Mouse (Mus musculus) CD4-positive, CD25-positive, alpha-beta regulatory T cell, adult 2 months (primary cell): ENCODE measurements around the gene Actn1.

Experiments used
- DNase-seq: peaks from one replicate; pipeline ENCODE4 v3.0.0-alpha.2; 2012; ENCODE audit warnings: low read depth, low spot score

Actn1 gene

DNA sequence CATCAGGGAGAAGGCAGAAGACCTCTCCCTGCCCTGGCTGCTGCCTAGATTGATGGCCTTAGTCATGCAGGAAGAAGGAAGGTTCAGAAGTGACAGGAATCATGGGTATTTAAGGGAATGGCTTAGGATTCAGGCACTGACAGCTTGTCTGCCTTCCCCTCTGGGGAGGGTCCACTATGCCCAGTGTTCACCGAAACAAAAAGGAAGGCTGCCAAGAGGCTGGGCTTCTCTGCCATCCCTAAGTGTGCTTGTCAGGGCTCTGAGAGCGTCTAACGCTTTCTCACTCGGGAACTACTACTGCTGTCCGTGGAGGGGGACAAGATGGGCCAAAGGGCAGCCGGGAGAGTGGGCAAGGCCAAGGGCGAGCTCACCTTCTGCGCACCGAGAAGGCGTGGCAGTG is 69.3 kb downstream of the Actn1 start:
- DNase-seq, result no peak

DNA sequence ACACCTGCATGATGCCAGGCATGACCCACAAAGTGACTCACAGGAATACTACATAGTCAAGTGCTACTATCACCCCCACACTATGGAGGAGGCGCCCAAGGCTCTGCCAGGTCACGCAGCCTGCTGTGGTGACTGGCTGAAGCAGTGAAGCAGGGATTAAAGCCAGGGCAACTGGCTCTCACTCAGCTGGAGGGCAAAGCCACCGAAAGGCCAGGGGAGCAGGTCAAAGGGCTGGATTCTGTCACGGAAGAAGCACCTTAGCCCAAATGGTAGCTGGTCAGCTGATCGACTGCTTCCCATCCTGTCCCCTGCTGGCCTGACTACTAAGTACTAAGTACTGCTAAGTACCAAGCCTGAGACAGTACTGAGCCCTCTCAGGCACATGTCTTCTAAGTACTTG is 76.1 kb downstream of the Actn1 start:
- DNase-seq, result no peak

DNA sequence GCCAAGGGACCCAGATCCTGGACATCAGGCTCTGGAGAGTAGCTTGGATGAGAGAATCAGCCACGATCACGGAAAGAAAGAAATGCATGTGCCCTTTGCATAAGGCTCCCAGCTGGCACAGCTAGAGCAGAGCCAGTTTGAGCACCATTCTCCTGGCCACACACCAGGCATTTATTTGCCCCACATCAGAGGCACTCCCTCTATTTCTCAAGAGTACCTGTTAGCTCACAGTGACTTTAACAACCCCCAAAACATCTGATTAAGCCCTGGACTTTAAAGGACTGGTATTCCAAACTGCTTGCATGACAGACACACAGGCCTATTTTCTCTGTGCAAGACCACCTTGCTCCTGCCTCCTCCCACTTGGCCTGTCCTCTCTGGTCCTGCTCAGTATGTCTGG is 78.3 kb downstream of the Actn1 start:
- no peak for DNase-seq

DNA sequence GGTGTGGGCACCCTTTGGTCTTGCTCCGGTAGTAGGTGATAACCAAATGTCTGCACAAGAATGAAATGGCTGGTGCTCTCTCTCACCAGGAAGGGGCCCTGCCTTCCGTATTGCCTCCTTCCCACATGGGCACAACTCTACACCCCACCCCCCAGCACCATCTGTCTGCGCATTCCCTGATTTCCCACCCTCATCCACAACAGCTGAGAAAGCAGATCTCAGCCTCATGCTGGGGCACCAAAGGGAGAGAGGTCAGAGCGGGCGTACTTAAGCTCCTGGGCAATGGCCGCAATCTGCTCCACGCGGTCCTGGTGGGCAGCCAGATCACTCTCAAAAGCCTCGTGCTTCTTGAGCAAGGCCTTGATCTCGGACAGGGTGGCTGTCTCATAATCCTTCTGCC is 82.1 kb downstream of the Actn1 start:
- DNase-seq, result no peak

DNA sequence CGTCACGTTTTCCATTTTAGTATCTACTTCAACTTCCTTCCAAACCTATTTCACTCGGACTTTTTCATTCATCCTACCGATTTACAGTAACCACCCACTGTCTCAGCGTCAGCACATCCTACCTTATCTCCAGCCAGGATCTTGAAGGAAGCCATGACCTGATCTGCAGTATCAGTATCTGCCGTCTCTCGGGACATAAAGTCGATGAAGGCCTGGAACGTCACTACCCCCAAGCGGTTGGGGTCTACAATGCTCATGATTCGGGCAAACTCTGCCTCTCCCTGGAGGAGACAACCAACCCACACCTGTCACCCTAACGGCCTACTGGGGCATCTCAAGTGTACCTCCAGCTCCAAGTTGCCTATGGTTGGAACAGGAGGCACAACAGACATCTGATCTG is 91.4 kb downstream of the Actn1 start:
- peak; percentile 24 for DNase-seq

DNA sequence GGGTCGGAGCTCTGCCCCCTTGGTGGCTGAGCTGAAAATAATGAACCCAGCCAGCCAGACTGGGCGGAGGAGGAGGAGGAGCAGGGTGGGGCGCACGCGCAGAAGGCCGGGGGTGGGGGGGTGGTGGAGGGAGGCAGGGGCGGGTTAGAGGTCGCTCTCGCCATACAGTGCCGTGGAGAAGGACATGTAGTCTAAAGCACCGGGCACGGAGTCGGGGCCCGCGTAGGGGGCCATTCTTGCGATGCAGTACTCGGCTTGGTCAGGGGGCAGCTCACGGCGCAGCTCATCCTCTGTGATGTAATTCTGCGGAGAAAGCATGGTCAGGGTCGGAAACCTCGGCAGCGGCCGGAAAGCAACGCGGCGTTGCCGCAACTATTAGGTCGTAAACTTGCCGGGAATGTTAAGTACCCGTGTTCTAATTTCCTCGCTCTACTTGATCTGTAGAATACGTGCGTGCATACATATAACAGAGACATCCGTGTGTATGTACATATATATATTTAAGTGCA is 91.9 kb downstream of the Actn1 start:
- peak; percentile 85 for DNase-seq

DNA sequence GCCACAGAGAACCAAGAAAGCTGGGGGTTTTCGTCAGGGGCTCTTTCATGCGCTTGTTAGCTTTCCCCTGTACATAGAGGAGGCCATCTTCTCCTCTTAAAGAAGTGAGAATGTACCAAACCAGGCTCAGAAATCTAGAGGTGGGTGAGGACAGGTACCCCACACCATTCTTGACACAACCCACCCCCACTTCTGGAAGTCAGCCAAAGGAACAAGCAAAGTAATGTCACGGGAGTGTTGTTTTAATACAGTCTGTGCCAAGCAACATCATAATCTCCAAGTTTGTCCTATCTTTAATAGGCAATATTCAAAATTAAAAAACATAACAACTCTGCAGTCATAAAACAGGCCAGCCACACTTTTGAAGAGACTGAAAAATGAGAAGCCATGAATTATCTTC is 92.8 kb downstream of the Actn1 start:
- no peak for DNase-seq

DNA sequence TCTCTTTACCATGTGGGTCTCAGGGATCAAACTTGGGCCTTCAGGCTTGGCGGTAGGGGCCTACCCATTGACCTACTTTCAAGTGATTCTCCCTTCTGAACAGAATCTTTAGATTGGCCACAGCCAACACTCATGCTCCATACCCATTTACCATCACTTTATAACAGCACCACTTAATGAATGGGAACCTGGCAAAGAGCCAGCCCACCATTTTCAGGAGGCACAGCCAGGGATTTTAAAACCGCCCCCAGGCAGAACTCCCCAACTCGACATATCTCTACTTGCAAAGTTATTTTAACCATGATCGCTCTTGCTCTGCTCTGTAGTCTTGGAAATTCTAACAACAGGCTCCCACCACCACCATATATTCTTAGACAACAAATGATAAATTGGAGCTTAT is 93.5 kb downstream of the Actn1 start:
- no peak for DNase-seq

DNA sequence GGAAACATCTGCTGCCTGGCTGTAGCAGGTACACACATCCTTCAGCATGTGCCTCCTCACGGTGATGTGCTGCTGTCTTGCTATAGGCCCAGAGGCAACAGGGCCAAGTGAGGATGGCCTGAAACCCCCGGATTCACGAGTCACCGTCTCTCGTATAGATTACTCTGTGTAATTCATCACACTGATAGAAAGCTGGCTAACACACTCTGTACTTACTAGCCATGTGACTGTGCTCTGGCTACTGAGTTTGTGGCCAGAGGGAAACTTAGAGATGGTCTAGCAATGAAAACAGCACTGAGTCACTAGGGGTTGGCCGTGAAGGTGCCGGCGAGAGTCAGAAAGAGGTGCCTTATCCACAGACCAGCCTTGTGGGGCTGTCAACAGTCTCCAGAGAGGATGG is 95.6 kb downstream of the Actn1 start:
- DNase-seq, result no peak

DNA sequence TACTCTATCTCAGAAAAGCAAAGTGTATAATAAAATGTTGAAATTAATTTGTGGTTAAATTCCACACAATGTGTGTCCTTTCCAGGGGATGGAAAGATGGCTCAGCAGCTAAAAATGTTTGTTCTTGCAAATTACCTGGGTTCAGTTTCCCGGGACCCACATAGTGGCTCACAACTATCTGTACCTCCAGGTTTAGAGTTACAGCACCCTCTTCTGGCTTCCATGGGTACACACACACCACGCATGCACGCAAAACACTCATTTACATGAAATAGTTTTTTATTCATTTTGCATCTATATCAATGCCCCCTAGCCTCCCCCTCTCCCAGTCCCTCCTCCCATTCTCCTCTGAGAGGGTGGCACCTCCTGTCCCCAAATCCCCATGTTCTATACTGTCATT is 97.7 kb downstream of the Actn1 start:
- no peak for DNase-seq

DNA sequence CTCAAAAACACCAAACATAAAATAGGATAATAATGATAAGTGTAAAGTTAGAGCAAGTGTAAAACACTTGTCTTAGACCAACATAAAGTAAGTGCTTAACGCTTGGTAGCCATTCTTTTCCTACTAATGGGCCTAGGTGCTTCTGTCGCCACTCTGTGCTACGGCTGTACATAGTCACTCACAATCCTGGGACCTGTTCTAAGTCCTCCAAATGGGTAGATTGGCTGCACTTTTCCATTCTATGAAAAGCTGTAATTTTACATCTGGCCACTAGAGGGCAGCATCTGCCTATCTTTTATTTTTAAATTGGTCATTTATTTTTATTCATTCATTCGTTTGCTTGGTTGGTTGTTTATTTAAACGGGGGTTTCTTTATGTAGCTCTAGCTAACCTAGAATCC is 102.5 kb downstream of the Actn1 start:
- DNase-seq, result peak; percentile 64

DNA sequence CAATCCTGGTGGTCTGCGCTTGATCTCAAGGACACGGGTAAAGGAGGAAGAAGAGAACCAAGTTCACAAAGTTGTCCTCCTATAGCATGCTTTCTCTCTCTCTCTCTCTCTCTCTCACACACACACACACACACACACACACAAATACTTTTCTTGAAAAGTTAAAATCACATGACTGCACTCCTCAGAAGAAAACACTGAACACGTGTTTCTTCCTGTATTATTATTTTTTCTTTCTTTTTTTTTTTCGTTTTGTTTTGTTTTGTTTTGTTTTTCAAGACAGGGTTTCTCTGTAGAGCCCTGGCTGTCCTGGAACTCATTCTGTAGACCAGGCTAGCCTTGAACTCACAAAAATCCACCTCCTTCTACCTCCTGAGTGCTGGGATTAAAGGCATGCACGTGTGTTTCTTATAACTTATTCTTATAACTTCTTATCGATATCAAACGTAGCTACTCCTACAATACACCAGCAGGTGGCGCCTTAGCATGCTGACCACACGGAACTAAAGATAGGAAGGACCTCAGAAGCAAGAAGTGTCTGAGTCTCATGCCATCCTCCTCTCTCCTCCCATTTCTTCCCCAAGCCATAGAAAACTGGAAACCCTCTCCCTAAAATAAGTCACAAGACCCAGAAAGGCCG is 106.4 kb downstream of the Actn1 start:
- peak; percentile 74 for DNase-seq

DNA sequence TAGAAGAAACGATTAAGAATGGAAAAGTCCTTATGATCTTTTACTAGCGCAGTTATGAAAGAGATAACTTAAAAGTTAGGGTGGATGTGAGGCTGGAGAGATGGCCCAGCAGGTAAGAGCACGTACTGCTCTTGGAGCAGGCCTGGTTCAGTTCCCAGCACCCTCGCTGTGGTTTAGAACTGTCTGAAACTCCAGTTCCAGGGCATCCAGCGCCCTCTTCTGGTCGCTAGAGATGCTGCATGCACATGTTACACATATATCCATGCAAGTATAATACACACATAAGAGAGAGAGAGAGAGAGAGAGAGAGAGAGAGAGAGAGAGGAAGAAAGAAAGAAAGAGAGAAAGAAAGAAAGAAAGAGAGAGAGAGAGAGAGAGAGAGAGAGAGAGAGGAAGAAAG is 107.1 kb downstream of the Actn1 start:
- DNase-seq, result no peak

DNA sequence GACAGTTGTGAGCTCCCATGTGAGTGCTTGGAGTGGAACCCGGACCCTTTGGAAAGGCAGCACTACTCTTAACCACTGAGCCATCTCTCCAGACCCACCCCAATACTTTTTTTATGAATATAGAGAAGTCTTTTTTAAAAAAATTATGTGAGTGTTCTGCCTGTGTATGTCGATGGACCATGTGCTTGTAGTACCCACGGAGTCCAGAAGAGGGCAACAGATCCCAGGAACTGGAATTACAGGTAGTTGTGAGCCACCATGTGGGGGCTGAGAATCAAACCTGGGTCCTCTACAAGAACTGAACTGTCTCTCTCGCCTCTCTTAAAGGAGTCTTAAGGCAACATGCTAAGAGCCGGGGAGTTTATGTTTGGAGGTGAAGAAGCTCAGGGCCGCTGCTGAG is 108.3 kb downstream of the Actn1 start:
- DNase-seq, result peak; percentile 43

DNA sequence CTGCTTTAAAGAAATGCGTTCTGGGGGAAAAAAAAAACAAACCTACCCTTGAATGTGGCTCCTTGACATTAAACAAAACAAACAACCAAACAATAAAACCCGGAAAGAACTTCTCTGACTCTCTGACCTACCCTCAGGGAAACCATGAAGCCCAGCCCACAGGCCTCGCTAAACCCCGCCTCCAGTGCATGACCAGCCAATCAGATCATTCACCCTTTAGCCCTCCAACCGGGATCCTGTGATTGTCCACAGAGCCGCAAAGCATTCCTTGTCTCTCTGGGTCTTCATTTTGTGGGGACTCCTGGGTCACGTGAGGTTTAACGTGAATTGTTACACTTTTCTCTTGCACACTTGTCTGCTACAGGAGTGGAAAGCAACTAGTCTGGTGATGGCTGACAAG is 109.5 kb downstream of the Actn1 start:
- peak; percentile 41 for DNase-seq

DNA sequence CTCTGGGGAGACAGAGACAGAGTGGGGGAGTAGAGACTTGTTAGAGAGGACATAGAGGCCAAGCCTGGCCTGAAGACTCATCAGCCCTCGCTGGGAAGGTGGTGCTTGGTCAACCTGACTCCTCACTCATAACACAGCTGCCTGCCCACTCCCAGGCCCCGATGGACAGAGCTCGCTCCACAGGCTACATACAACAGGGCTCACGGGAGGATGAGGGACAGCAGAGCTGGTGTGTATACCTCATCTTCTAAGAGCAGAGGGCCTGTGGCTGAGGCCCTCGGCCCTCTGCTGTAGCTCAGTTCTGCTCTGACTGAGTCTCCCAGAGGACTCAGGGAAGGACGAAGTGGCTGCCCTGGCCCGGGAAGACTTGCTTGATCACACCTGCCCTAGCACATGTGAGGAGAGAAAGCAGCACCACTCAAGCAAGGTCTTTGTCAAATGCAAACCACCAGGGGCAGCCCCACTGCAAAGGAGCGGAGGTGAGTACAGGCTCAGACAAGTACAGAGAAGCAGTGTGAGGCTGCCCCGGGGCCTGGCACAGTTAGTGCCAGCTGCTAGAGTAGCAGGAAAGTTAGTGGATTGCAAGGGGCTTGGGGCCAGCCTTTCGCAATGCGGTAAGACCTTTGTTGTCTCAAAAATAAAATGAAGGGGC is 112.5 kb downstream of the Actn1 start:
- DNase-seq, result no peak

DNA sequence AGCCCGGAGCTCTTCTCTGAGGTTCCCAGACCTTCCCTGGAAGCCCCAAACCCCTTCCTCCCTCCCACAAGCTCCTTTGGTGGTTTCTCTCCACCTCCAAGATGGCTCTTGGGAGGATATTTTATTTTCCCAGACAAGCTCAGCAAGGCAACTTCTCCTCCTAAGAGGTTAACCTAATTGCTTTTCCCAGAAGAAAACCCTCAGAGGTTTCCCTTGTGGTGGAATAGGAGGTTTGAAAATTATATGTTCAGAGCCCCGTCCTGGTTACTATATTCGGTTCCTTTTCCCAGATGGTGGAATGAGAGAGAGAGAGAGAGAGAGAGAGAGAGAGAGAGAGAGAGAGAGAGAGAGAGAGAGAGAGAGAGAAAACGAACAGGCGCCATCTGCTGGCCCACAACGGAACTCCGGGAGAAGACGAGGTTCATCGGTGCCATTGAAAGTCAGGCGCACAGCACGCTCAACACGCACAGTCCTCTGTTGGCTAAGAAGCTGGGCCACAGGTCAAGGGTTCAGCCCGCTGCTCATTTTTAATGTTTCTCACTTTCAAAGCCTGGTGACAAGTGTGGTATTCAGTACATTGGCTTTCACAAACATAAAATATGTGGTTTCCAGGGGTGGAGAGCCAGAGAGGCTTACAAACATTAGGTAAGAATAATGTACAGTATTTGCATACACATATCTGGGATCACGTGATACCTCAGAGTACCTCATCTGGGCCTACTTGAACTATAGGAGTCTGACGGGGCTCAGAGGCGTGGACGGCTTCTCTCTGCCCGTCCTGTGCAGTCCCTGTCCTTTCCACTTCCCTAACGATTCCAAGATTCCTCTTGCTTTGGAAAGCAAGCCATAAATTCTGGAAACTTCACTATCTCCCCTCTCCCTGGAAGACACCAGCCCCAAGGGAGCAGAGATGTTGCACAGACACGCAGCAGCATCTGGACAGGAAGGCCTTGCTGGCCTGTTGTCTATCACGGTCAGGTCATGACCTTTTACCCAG is 113.6 kb downstream of the Actn1 start:
- peak; percentile 84 for DNase-seq

DNA sequence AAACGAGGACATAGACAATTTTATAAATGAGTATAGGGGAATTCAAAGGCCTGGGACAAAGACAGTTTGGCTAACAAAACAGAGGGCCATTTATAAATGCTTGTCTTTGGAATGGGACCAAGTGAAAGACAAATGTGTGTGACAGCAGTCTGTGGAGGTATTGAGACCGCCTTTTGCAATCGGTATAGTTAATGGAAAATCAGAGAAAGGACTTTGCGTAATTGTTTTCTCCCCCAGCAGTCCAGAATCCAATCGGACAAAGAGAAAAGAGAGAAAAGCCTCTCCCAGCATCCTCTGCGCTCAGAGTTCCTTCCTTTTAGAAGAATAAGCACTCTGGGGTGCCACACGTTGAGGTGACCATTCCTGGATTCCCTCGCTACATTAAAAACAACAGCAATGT is 114.8 kb downstream of the Actn1 start:
- no peak for DNase-seq

DNA sequence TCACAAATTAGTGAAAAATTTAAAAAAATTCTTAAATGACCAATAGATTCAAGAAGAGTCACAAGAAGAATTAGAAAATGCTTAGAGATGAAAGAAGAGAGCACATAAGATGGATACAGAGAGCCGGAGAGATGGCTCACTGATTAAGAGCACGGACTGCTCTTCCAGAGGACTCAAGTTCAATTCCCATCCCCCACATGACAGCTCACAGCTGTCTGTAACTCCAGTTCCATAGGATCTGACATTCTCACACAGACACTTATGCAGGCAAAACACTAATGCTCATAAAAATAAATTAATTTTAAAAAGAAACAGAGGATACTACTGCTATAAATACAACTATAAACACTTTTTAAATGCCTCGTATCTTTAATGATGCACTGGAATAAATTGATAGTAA is 115.3 kb downstream of the Actn1 start:
- no peak for DNase-seq

DNA sequence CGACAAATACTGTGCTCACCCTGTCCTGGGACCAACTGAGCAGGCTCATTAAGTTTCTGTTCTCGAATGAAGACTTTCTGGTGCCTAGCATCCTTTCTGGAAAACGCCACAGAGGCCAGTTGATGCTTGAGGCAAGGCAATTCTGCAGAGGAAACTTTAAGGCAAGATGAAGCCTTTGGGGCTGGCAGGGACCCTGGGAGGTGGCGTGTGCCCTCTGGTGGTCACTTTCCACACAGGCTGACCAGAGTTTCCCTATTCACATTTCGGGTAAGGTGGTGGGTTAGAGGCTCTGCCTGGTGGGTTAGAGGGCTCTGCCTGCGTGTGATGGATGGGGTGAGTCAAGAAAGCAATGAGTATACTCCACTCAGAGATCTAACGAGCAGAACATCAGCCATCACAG is 118.7 kb downstream of the Actn1 start:
- peak; percentile 88 for DNase-seq

DNA sequence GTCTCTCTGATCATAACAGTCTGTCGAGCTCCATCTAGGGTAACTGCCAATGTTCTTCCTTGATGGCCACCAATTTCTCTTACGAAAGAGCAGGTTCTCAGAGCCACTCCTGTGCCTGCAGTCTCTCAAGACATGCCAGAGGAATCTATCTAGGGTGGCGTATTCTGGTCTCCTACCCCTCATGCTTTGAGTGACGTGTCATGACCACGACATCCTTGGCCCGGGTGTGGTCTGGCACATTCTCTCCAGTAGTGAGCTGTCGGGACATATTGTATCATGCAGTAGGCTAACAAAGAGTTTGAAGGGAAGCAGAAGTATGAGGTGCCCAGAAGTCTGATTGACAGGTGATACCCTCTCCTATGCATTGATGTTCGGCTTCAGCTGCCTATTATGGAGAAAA is 119.2 kb downstream of the Actn1 start:
- peak; percentile 48 for DNase-seq

DNA sequence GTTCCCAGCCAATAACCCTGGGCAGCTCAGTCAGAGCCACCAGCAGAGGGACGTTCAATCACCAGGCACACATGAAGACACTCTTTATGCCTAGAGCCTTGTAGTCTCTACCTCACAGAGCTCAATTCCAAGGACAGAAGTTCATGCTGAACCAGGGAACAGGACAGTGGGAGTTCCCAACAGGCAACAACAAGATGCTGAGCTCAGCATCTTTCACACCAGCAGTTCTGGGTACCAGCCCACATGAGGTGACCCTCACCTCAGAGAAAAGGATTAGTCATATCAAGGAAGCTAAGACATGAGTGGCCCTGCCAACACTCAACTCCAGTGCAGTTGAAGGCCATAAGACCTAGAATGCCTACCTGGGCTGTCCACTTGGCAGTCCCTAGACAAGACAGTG is 122.4 kb downstream of the Actn1 start:
- no peak for DNase-seq
